Mouse (Mus musculus) frontal cortex, postnatal 25 days (tissue): Measurements from ENCODE around the gene Tex46.
A peak's percentile ranks its signal among the peaks of the same experiment; 100 is the strongest.

ENCODE experiments used
- DNase-seq, 2 experiments: peaks; one replicate each; pipeline ENCODE4 v3.0.0; 2022; ENCODE audit warnings: low spot score in 2 of 2

The Tex46 gene

DNA sequence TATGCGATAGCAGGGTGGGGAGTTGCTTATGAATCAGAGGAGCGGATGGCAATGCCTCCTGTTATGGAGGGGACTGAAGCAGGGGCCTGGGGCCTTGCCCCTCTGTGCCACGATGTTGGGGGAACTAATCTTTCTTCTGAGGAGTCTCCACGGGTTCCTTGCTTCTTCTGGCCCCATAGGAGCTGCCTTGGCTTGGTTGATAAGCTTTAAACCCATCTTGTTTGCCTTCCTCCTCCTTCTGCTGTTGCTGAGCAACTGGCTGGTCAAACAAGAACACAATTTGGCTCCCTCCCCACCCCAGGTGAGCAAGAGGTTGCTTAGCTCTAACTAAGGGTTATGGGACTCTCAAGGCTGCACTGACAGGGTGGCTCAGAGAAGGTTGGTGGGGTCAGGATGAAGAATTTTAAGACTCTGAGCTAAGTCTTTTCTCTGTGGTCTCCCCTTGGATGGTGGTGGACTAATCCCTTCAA lies at the start of gene Tex46:
Gene Tex46 (plus strand): TSS at position 51 of the 470 bp plus-strand sequence.
- no peak for DNase-seq

DNA sequence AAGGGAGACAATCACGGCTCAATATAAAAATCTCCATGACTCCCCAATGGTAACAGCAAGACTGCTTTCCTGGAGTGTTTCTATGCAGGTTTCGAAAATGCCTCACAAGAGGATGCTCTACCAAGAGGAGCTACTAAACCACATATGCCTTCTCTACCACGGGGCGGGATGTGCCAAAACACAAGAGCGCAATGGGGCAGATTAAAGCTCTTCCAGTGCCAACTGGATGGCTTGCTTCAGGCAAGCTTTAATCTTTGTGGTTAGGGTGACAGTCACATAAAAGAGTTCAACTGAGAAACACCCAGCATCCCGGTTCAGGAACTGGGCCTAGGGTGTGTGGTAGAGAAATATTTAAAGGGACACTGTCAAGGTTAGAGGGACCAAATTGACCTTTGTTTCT lies 47.5 kb upstream of the Tex46 start:
- no peak for DNase-seq

- DNase-seq: no peak
These were observed 41.6 kb upstream of the Tex46 start for GRCm38 (mm10) chr4:136568629-136569028.

- no peak for DNase-seq
These were observed 40.2 kb upstream of the Tex46 start for GRCm38 (mm10) chr4:136569998-136570397.

DNA sequence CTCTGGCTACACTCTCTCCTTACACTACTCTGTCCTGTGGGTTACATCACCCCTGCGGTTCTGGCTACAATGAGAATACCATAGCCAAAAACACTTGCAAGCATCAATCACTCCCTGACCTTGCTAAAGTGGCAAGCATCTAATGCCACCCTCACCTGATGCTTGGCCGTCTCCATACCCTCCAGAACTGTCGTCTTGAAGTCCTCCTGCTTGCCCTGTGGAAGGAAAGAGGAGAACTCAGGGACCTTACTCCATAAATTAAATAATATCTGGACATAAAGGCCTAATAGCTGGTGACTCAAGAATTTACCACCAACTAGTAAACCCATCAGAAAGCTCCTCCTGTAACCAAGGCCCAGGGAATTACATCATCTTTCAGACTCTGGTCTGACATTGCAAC lies 28.4 kb upstream of the Tex46 start:
- no peak for DNase-seq

DNA sequence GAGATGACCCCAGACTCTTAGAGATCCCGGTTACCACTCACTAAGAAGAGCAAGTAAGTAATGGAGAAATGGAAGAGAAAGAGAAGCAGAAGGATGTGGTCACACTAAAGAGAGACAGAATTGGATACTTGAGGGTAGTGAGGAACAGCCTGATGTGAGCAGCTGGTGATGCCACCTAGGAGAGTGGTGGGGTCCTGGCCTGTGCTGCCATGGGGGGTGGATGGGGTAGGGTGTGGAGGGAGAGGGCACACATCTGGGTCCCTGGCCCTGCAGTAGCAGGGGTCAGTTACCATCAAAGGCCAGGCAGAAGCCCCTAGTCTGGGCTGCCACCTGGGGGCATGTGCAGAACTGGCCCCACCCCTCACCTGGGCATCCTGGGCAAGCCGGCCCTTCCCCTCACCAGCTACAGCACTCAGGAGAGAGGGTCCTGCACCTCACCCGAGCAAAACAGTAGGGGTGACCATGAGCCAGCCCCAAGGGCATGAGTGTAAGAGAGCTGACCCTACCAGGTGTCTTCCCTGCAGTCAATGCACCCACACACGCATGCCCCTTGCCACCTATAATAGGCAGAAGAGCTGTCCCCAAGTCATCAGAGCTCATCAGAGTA lies 22.9 kb upstream of the Tex46 start:
- no peak for DNase-seq

GRCm38 (mm10) chr4:136588003-136588402 lies 22.2 kb upstream of the Tex46 start:
- DNase-seq: no peak

DNA sequence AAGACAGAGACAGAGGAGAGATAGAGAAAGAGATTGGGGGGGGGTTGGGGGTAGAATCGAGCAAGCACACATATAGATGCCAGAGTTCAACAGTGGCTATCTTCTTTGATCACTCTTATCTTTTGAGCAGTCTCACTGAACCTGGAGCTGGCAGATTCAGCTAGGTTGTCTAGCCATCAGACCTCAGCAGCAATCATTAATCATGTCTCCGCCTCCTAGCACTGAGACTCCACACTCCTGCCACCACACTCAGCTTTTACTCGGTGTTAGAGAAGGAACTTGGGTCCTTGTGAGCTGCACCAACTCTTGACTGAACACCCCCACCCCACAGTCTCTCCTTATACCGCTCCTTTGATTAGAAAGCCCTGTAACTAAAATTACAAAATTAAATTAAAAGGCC lies 18.1 kb upstream of the Tex46 start:
- no peak for DNase-seq

- no peak for DNase-seq
These were observed 16.2 kb upstream of the Tex46 start for GRCm38 (mm10) chr4:136594006-136594405.

- no peak for DNase-seq
These were observed 15.0 kb upstream of the Tex46 start for GRCm38 (mm10) chr4:136595221-136595620.

- DNase-seq: no peak
These were observed 11.9 kb upstream of the Tex46 start for GRCm38 (mm10) chr4:136598268-136598876.

GRCm38 (mm10) chr4:136599869-136600268 lies 10.4 kb upstream of the Tex46 start:
- DNase-seq: no peak

DNA sequence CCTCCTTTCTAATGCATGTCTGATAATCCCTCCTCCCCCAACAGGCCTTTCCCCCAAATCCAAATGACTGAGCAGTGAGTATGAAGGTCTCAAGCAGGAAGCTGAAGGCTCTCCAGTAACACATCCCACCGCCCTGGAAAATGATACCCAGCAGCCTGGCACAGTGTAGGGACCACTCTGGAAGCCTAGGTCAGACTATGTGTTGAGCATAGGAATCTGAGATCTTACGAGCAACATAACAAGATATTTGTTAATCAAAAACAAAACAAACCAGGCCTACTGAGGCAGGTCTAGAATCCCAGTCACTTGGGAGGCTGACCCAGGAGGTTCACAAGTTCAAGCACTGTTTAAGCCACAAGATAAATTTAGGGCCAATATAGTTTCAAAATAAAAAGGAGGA lies 9.7 kb upstream of the Tex46 start:
- no peak for DNase-seq

DNA sequence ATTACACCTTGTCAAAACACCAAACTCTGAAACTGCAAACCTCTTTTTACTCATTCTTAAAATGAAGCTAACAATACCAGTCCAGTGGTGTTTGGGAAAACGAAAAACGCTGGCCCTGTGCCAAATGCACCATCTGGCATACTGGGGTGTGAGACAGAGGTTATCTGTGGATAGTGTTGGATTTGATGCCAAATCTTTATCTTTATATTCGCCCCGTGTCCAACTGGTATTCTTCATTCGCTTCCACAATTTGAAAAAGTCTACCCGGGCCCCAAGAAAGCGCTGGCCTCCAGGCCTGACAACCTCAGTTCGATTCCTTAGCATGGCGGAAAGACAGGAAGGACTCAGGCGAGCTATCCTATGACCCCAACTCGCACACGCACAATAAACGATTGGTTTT lies 8.8 kb upstream of the Tex46 start:
- peak; percentile 25 to 31 for DNase-seq

- DNase-seq: peak; percentile 7 to 21
These were observed 8.2 kb upstream of the Tex46 start for GRCm38 (mm10) chr4:136602018-136602554.

DNA sequence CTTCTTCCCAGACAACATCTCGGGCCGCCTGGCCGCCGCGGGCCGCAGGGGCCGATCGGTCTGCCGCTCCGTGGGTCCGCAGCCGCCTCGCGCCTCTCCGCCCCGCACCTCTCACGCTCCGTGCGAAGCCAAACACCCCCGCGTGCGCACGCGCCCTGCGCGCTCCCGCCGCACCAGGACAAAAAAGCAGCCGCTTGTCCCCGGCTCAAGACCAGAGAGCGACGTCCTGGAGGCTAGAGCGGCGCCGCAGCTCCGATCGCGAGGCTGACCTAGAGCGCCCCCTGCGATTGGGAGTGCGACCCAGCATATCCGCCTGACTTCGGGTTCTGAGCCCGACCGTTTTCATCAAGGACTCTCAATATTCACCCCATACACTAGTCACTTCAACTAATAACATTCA lies 7.7 kb upstream of the Tex46 start, which contains the start of gene Kdm1a:
Gene Kdm1a (minus strand): TSS at position 156 of the 400 bp plus-strand sequence.
- DNase-seq: peak; percentile 93

- no peak for DNase-seq
These were observed 4.3 kb upstream of the Tex46 start for GRCm38 (mm10) chr4:136605756-136606485.

- no peak for DNase-seq
These were observed 3.4 kb downstream of the Tex46 start for GRCm38 (mm10) chr4:136613657-136614056.

GRCm38 (mm10) chr4:136621336-136621735 lies 11.1 kb downstream of the Tex46 start:
- DNase-seq: no peak

DNA sequence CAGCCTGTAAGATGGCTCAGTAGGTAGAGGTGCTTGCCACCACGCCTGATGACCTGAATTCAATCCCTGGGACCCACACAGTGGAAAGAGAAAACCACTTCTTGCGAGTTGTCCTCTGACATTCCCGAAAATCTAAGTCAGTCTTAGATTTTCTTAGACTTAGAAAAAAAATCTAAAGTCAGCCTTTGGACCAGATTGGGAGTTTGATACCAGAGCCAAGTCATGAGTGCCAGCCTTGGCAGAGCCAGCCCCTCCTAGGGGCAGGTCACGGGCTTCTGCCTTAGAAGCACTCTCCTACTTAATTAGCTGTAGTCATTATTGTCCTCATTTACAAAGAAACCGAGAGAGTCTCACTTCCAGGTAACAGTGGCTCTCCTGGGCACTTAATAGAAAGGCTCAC lies 11.7 kb downstream of the Tex46 start:
- no peak for DNase-seq

- no peak for DNase-seq
These were observed 12.2 kb downstream of the Tex46 start, which contains the start of gene Lactbl1 for GRCm38 (mm10) chr4:136622388-136622787. TSS of gene Lactbl1 (plus strand) at chr4:136622621.

- no peak for DNase-seq
These were observed 16.4 kb downstream of the Tex46 start for GRCm38 (mm10) chr4:136626590-136626989.
